Mouse (Mus musculus) gastrocnemius, postnatal 10 days (tissue): ENCODE results near the gene Jazf1. TPM values are rescaled to one million over a fixed set of nuclear protein-coding genes. Genes with fewer than 3 reads are reported as not detected.

ENCODE experiments used
- DNase-seq: peaks from one replicate; pipeline ENCODE4 v3.0.0; 2021; ENCODE audit warnings: mixed read lengths
- total RNA-seq, 2 experiments: library from RNA; stranded (reverse); gene quantifications; 2 replicates each; pipeline ENCODE4 v1.2.3; 2021

Gene Jazf1
- total RNA-seq, 2 experiments from 2014 or later = 3.8 to 4.0 TPM

- DNase-seq = no peak
Observed at GRCm38 (mm10) chr6:53010286-53010685, 58.1 kb downstream of the Jazf1 start.

GRCm38 (mm10) chr6:53006032-53006431, 62.4 kb downstream of the Jazf1 start:
- DNase-seq = no peak

- DNase-seq = no peak
Observed at GRCm38 (mm10) chr6:53005544-53005943, 62.9 kb downstream of the Jazf1 start.

- no peak for DNase-seq
Observed at GRCm38 (mm10) chr6:52990816-52991215, 77.6 kb downstream of the Jazf1 start.

GRCm38 (mm10) chr6:52987905-52988640, 80.4 kb downstream of the Jazf1 start:
- no peak for DNase-seq

GRCm38 (mm10) chr6:52987391-52987790, 81.0 kb downstream of the Jazf1 start:
- DNase-seq = no peak

GRCm38 (mm10) chr6:52982175-52982574, 86.3 kb downstream of the Jazf1 start:
- no peak for DNase-seq

GRCm38 (mm10) chr6:52979503-52979902, 88.9 kb downstream of the Jazf1 start:
- DNase-seq = no peak

- no peak for DNase-seq
Observed at GRCm38 (mm10) chr6:52973351-52973750, 95.1 kb downstream of the Jazf1 start.

- DNase-seq = no peak
Observed at GRCm38 (mm10) chr6:52972138-52972537, 96.3 kb downstream of the Jazf1 start.

- peak; percentile 75 for DNase-seq
Observed at GRCm38 (mm10) chr6:52969717-52970261, 98.6 kb downstream of the Jazf1 start.

GRCm38 (mm10) chr6:52968346-52968891, 100.0 kb downstream of the Jazf1 start:
- DNase-seq = no peak

- no peak for DNase-seq
Observed at GRCm38 (mm10) chr6:52967557-52968270, 100.7 kb downstream of the Jazf1 start.

- no peak for DNase-seq
Observed at GRCm38 (mm10) chr6:52966001-52966400, 102.4 kb downstream of the Jazf1 start.

GRCm38 (mm10) chr6:52965340-52965739, 103.1 kb downstream of the Jazf1 start:
- no peak for DNase-seq

GRCm38 (mm10) chr6:52963840-52964690, 104.4 kb downstream of the Jazf1 start:
- DNase-seq = peak; percentile 43

GRCm38 (mm10) chr6:52963430-52963732, 105.0 kb downstream of the Jazf1 start:
- DNase-seq = no peak

- DNase-seq = no peak
Observed at GRCm38 (mm10) chr6:52962600-52963429, 105.6 kb downstream of the Jazf1 start.

- no peak for DNase-seq
Observed at GRCm38 (mm10) chr6:52961660-52962490, 106.6 kb downstream of the Jazf1 start.

- peak; percentile 81 for DNase-seq
Observed at GRCm38 (mm10) chr6:52957730-52958129, 110.7 kb downstream of the Jazf1 start.
